Comparison of ENCODE assay signal across 16 mouse cellular contexts in the genomic region with DNA sequence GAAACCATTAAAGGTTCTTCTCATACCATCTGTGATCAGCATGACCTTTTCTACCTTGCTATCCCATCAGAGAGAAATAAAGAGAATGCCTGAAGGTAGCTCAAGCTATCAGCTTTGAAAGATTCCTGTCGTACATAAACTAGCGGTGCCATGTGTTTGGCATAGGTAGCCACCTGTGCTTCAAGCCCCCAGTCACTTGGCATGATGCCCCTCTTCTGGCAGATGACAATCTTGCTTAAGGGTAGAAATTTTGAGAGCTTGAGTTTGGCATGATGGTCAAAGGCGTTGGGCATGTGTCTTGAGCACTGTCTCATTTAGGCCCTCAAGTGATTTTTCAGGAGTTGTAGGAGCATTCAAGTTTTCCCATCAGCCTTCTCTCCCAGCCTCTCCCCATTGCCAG.
"Had no signal": no experiment of that assay in that cellular context is flagged by ENCODE, and none has a peak within 500 bp of the region (broad histone marks: within the 10 kb centered on the region; RNA-seq: fewer than 3 reads in every experiment).

No protein-coding gene starts in this region.

- H3K27me3 ChIP-seq: liver, embryonic 13.5 days; midbrain, embryonic 12.5 days; neural tube, embryonic 13.5 days; stomach, embryonic 15.5 days had no signal

- H3K27ac ChIP-seq: liver, embryonic 13.5 days; midbrain, embryonic 12.5 days; neural tube, embryonic 13.5 days; stomach, embryonic 15.5 days had no signal

- H3K4me1 ChIP-seq: liver, embryonic 13.5 days; midbrain, embryonic 12.5 days; stomach, embryonic 15.5 days had no signal

- H3K4me3 ChIP-seq: liver, embryonic 13.5 days; midbrain, embryonic 12.5 days; myocyte; neural tube, embryonic 13.5 days; stomach, embryonic 15.5 days had no signal

- DNase-seq: kidney, adult 9 months; kidney, postnatal 14 days; kidney, postnatal 4 days; liver, embryonic 13.5 days; lung, adult 2 months; lung, postnatal 14 days; lung, postnatal 4 days; retina, postnatal 1 day; right cerebral cortex, postnatal 25 days; spleen, adult 18-20 months; thymus, postnatal 25 days had no signal

- ATAC-seq: midbrain, embryonic 16.5 days had no signal
